Mouse (Mus musculus): Measurements from ENCODE around the gene Prkca.

DNA sequence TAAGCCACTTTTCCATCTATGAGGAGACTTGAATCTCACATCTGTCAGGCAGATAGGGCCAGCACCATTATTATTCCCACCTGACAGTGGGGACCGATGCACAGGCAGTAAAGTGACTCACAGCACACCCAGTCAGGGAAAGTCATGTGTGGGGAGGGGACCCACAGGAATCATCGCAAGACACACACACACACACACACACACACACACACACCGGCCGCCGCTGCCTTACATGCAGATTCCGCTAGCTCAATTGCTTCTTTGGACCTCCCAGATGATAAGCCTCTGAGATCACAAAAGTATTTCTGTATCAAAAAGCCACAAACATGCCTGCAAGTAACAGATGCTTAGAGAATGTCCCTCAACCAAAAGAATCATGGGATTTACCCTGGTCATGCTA lies 239.6 kb downstream of the Prkca start:
- TF ChIP-seq CTCF (IDR thresholded peaks at IDR 0.05; ENCODE audit: low read depth) (no peak), EP300 (IDR thresholded peaks at IDR 0.05; ENCODE audit: low read depth) (no peak)
